Mouse (Mus musculus): ENCODE measurements around the gene Sertad3.

DNA sequence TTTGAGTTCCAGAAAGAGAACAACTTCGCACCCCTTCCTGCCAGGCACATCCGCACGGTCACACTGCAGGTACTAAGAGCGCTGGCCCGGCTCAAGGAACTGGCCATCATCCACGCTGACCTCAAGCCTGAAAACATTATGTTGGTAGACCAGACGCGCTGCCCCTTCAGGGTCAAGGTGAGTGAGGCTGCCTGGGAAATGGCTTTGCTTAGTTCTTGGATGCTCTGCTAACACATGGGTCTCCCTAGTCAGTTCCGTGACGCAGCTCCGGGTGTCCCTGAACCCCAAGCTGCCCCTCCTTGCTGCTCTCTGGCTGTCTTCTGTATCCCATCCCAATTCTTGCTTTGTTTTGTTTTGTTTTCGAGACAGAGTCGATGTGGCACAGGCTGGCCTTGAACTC, 50.2 kb downstream of the Sertad3 start:
- TF ChIP-seq CTCF (IDR thresholded peaks at IDR 0.05; ENCODE audit: insufficient read depth, low read depth, low read length): no peak
- no peak for TF ChIP-seq POLR2A (IDR thresholded peaks at IDR 0.05; ENCODE audit: insufficient read depth, low read depth, low read length)

All from olfactory bulb, adult 2 months (tissue).